Mouse (Mus musculus) retina, adult 2 months (tissue): ENCODE results near the gene Pycr2.
"Not testable (repeated sequence)": the region's sequence is repeated elsewhere in the genome, so short reads cannot be mapped to it uniquely, and the experiment has no call there.

Experiments
- DNase-seq: peaks from one replicate; pipeline ENCODE4 v3.0.0-alpha.2; 2012; ENCODE audit warnings: low read depth, low spot score

The Pycr2 gene

GRCm38 (mm10) chr1:180904039-180904814, at the start of gene Pycr2:
Gene Pycr2 (plus strand): TSS chr1:180904293.
- peak; percentile 83 for DNase-seq

- no peak for DNase-seq
Observed at GRCm38 (mm10) chr1:180858763-180859162, 45.3 kb upstream of the Pycr2 start.

- no peak for DNase-seq
Observed at GRCm38 (mm10) chr1:180860030-180860429, 44.1 kb upstream of the Pycr2 start.

- DNase-seq = no peak
Observed at GRCm38 (mm10) chr1:180863606-180864005, 40.5 kb upstream of the Pycr2 start.

- DNase-seq = no peak
Observed at GRCm38 (mm10) chr1:180866001-180866400, 38.1 kb upstream of the Pycr2 start.

- DNase-seq = no peak
Observed at GRCm38 (mm10) chr1:180870122-180870650, 33.9 kb upstream of the Pycr2 start.

GRCm38 (mm10) chr1:180873861-180874484, 30.1 kb upstream of the Pycr2 start:
- DNase-seq = no peak

DNA sequence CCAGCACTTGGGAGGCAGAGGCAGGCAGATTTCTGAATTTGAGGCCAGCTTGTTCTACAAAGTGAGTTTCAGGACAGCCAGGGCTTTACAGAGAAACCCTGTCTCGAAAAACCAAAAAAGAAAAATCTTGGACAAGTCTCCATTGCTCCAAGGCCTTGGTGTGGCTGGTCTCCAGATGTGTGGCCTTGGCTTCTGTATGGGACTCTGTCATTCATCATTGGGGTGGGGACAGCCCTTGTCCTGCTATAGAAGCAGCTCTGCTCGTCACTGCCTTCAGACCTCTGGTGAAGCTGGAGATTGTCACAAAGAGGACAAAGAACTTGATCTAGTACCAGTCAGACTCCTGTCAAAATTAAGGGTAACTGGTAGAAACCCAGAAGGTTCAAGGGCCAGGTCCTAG, 29.5 kb upstream of the Pycr2 start:
- DNase-seq = no peak

DNA sequence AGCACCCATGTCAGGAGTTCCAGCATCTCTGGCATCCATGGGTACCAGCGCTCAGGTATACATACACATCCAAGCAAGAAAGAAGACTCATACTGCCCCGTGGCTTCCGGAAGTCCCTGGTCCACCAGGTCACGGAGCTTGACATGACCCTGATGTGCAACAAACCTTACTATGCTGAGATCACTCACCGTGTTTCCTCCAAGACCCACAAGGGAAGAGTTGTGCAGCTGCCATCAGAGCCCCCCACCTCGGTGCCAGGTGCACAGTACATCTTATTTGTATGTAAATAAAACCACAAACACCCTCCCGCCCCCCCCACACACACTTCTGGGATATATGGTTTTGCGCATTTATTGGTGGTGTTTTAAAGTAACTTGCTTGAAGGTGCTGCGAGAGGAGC, 29.0 kb upstream of the Pycr2 start:
- no peak for DNase-seq

- no peak for DNase-seq
Observed at GRCm38 (mm10) chr1:180877466-180877865, 26.6 kb upstream of the Pycr2 start.

GRCm38 (mm10) chr1:180881768-180882167, 22.3 kb upstream of the Pycr2 start:
- DNase-seq = no peak

DNA sequence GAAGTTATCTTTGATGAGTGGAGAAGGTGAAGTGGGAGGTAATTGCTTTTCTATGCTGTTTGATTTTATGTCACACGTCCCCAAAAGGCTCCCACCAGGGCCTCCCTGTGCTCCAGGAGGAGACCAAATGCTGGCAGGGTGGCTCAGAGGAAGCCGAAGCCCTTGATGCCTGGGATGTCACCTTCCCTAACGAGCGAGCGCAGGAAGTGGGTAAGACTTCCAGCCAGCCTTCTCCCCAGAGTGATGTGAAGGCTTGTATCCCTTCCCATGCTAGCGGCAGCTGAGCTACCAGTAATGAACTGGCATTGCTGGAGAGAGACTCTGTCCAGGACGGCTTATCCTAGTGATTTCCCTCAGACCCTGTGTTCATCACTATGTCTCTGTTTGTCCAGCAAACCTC, 20.4 kb upstream of the Pycr2 start:
- DNase-seq = no peak

GRCm38 (mm10) chr1:180884484-180884883, 19.6 kb upstream of the Pycr2 start:
- no peak for DNase-seq

- DNase-seq = no peak
Observed at GRCm38 (mm10) chr1:180888556-180889042, 15.5 kb upstream of the Pycr2 start.

DNA sequence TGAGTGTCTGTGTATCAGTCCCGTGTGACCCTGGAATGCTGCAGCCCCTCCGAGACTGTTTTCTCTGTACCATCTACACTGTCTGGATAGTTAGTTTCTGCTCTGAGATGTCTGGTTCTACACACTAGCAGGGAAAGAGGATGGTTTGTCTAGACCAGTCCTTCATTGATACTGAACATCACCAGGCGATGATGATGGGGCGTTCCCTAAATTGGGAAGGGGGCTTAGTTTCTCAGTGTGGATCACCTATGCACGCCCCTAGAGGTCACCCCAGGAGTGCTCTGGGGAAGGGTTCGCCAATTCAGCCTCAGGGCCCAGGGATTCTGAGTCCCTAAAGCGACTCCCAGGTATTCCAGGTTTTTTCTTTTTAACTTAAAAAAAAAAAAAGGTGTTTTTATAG, 14.9 kb upstream of the Pycr2 start:
- no peak for DNase-seq

DNA sequence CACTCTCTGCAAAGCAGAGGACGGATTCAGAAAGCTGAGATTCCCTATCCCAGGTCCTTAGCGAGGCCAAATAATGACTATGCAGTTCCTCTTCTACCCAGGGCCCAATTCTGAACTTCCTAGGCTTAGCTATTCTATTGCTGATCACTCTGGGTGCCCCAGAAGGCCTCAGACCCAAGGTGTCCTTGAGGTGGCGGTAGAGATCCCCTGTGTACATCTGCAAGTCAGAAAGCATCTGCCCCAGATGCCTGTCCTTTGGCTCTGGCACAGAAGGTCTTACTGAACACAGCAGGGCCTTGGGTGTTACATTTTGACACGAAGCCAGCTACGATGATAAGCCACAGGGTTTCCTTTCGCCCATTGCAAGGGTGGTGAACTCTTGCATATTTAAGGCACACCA, 14.3 kb upstream of the Pycr2 start:
- no peak for DNase-seq

- DNase-seq = no peak
Observed at GRCm38 (mm10) chr1:180892808-180893207, 11.3 kb upstream of the Pycr2 start, which contains the start of gene Lefty2. Gene Lefty2 (plus strand): TSS chr1:180893108.

DNA sequence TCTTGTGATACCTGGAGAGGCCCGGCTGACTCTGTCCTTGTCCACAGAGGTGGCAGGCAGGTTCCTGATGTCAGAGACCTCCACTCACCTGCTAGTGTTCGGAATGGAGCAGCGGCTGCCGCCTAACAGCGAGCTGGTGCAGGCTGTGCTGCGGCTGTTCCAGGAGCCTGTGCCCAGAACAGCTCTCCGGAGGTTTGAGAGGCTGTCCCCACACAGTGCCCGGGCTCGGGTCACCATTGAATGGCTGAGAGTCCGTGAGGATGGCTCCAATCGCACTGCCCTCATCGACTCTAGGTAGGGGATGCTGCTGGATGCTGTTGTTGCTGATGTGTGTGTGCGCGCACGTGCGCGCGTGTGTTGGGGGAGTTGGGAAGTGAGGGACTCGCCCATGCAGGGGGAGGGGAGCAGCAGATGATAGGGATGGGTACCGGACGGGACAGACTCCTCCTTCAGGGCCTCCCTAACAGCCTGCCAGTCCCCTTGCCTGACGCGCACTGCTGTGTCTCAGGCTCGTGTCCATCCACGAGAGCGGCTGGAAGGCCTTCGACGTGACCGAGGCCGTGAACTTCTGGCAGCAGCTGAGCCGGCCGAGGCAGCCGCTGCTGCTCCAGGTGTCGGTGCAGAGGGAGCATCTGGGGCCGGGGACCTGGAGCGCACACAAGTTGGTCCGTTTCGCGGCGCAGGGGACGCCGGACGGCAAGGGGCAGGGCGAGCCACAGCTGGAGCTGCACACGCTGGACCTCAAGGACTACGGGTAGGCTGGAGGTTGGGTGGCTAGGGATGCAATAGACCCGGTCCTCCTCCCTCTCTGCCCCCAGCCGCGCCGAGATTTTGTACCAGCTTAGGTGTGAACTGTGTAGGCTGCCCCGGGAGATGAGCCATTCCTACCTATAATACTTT, 9.8 kb upstream of the Pycr2 start:
- not testable (repeated sequence) for DNase-seq

DNA sequence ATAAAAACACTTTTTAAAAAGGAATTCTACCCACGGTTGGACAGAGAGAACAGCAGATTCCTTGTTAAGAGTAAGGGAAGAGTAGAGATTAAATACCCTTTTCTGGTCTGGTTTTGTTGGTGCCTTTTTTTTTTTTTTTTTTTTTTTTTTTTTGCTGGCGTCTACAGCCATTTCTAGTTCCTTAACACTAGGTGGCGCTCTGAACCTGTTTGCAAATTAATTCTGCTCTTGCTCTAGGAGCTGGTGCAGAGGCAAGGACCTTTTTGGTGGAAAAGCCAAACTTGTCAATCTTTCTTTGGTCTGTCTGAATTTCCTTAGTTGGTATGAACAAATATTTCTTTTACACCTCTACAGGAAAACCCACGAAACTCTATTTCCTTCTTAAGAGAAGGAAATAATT, 3.0 kb upstream of the Pycr2 start:
- DNase-seq = peak; percentile 30

GRCm38 (mm10) chr1:180902915-180903314, 1.2 kb upstream of the Pycr2 start:
- DNase-seq = no peak

DNA sequence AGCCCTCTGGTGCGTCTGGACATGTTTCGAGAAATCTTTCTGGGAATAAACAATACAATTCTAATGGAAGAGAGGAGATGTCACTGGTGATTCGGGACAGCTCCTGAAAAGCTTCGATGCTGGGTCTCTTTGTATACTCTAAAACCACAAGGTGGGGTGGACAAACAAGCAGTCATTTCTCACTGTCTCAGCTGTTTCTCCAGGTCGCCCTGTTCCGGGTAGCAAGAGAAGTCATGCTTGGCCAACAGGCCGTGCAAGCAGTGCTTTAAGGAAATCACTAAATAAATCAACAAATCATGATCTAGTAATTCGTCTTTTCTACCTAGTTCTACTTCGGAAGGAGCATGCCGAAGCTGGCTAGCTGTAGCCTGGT, 441 bp upstream of the Pycr2 start:
- no peak for DNase-seq

GRCm38 (mm10) chr1:180904815-180905080, 655 bp downstream of the Pycr2 start:
- DNase-seq = no peak
